Mouse (Mus musculus) layer of hippocampus, adult 8-10 months (tissue): ENCODE data around the gene Btbd35f12. TPM values are rescaled to one million over a fixed set of nuclear protein-coding genes. Genes with fewer than 3 reads are reported as not detected.
"Not testable (repeated sequence)": the region's sequence is repeated elsewhere in the genome, so short reads cannot be mapped to it uniquely, and the experiment has no call there.

Experiments
- DNase-seq, 2 experiments: peaks; one replicate each; pipeline ENCODE4 v3.0.0; 2022; ENCODE audit warnings: low spot score in 2 of 2
- total RNA-seq, 4 experiments: library from RNA; stranded (reverse); gene quantifications; 2 replicates each; pipeline ENCODE4 v1.2.4; 2022

Gene Btbd35f12
- not detected for total RNA-seq

DNA sequence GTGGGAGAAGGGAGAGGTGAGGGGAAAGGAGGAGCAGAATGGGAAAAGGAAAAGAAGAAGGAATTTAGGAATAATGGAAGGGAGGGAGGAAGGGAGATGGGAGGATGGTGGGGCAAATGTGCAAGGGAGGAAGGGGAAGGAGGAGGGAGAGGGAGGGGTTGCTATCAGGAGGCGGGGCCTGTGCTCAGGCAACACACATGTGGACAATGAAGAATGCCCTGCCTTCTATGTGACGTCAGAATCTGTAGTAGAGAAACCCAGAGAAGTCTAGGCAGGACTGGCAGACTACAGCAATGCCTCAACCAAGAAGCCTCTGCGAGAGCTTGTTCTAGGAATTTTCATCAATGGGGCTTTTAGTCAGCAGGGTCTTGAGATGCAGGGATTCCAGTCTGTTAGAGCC lies at the start of gene Btbd35f12:
Btbd35f12 (plus strand) TSS at position 301 of the 400 bp plus-strand sequence.
- DNase-seq: not testable (repeated sequence)

DNA sequence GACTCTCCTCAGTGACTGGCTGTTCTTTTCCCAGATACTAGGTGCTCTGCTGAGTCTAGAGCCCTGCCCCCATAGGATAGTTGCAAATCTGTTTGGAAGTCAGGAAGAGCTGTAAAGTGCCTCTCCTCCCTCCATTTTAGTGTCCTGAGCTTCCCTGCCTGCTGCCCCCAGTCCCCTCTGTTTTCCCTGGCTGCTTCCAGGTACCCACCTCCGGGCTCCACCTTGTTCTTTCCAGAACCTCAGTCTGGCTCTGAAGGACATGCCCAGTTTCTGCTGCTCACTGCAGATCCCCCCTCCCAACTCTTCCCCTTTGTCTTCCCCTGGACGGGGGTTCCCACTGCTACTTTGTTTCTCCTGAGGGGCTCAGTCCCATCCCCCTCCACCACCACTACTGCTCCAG lies 40.1 kb downstream of the Btbd35f12 start:
- DNase-seq: not testable (repeated sequence)

Other genes with a start within 250 kb of the Btbd35f12 start
- not detected for gene Spin2-ps6, start 78.5 kb upstream of the Btbd35f12 start, total RNA-seq